Mouse (Mus musculus): ENCODE measurements around the gene Lgals7. TPM values are rescaled to one million over a fixed set of nuclear protein-coding genes. Genes with fewer than 3 reads are reported as not detected.
A peak's percentile ranks its signal among the peaks of the same experiment; 100 is the strongest.

Gene Lgals7
- total and polyA plus RNA-seq, 2 experiments from 2014 or later: 3.8 to 12.5 TPM

- TF ChIP-seq CTCF (IDR thresholded peaks at IDR 0.05): no peak
- H3K27ac ChIP-seq (ENCODE audit: low read depth, low read length): 0 out of 2 replicates have a peak overlapping the region, but pooled peaks have one; percentile 75
- no peak overlapping the region for H3K4me3 ChIP-seq (ENCODE audit: low read depth, low read length)
- ATAC-seq (ENCODE audit: low FRiP score) (no peak), DNase-seq (ENCODE audit: low spot score) (no peak)
- H3K36me3 ChIP-seq (ENCODE audit: insufficient read depth, low read length): peaks cover 26% of the 10 kb centered on the region
- H3K4me2 ChIP-seq (ENCODE audit: low read depth, low read length, poor library complexity, severe bottlenecking): peak overlapping the region; percentile 51; the same call in 1 of the 2 replicates
- no peaks in the 10 kb centered on the region for H3K27me3 ChIP-seq (ENCODE audit: insufficient read depth, low read length)
- no peaks in the 10 kb centered on the region for H3K9me3 ChIP-seq (ENCODE audit: low read length)
- no peak overlapping the region for H3K9ac ChIP-seq (replicated peaks; ENCODE audit: low read length, poor library complexity, severe bottlenecking)
- 94% methylated on average over 7 of the region's 7 CpGs for WGBS
- peaks cover 6% of the 10 kb centered on the region; the same call in 1 of the 2 replicates for H3K4me1 ChIP-seq (ENCODE audit: insufficient read depth, low read length)
These were observed 37.3 kb upstream of the Lgals7 start for GRCm38 (mm10) chr7:28826402-28826772.

GRCm38 (mm10) chr7:28827338-28827737 is 36.3 kb upstream of the Lgals7 start:
- Histone ChIP-seq H3K9me3 (ENCODE audit: low read length) (no peaks in the 10 kb centered on the region), H3K4me1 (ENCODE audit: insufficient read depth, low read length) (peaks cover 6% of the 10 kb centered on the region; the same call in 1 of the 2 replicates), H3K4me2 (ENCODE audit: low read depth, low read length, poor library complexity, severe bottlenecking) (no peak overlapping the region), H3K9ac (replicated peaks; ENCODE audit: low read length, poor library complexity, severe bottlenecking) (no peak overlapping the region), H3K27ac (ENCODE audit: low read depth, low read length) (no peak overlapping the region), H3K27me3 (ENCODE audit: insufficient read depth, low read length) (no peaks in the 10 kb centered on the region), H3K36me3 (ENCODE audit: insufficient read depth, low read length) (peaks cover 27% of the 10 kb centered on the region), H3K4me3 (ENCODE audit: low read depth, low read length) (no peak overlapping the region)
- peak; percentile 51 for DNase-seq (ENCODE audit: low spot score)
- 54% methylated on average over 3 of the region's 3 CpGs for WGBS
- no peak for ATAC-seq (ENCODE audit: low FRiP score)
- TF ChIP-seq CTCF (IDR thresholded peaks at IDR 0.05): no peak

- Histone ChIP-seq H3K27me3 (ENCODE audit: insufficient read depth, low read length) (no peaks in the 10 kb centered on the region), H3K9ac (replicated peaks; ENCODE audit: low read length, poor library complexity, severe bottlenecking) (no peak overlapping the region), H3K27ac (ENCODE audit: low read depth, low read length) (no peak overlapping the region), H3K36me3 (ENCODE audit: insufficient read depth, low read length) (peaks cover 25% of the 10 kb centered on the region), H3K9me3 (ENCODE audit: low read length) (no peaks in the 10 kb centered on the region), H3K4me2 (ENCODE audit: low read depth, low read length, poor library complexity, severe bottlenecking) (no peak overlapping the region), H3K4me3 (ENCODE audit: low read depth, low read length) (no peak overlapping the region), H3K4me1 (ENCODE audit: insufficient read depth, low read length) (peaks cover 6% of the 10 kb centered on the region; the same call in 1 of the 2 replicates)
- no peak for TF ChIP-seq CTCF (IDR thresholded peaks at IDR 0.05)
- 95% methylated on average over 8 of the region's 8 CpGs for WGBS
- DNase-seq (ENCODE audit: low spot score): no peak
- no peak for ATAC-seq (ENCODE audit: low FRiP score)
These were observed 33.8 kb upstream of the Lgals7 start for GRCm38 (mm10) chr7:28829821-28830220.

- no peaks in the 10 kb centered on the region for H3K9me3 ChIP-seq (ENCODE audit: low read length)
- no peak overlapping the region for H3K4me2 ChIP-seq (ENCODE audit: low read depth, low read length, poor library complexity, severe bottlenecking)
- DNase-seq (ENCODE audit: low spot score) (no peak), ATAC-seq (ENCODE audit: low FRiP score) (no peak)
- H3K36me3 ChIP-seq (ENCODE audit: insufficient read depth, low read length): peaks cover 25% of the 10 kb centered on the region
- no peak overlapping the region for H3K9ac ChIP-seq (replicated peaks; ENCODE audit: low read length, poor library complexity, severe bottlenecking)
- no peak overlapping the region for H3K27ac ChIP-seq (ENCODE audit: low read depth, low read length)
- H3K27me3 ChIP-seq (ENCODE audit: insufficient read depth, low read length): no peaks in the 10 kb centered on the region
- 90% methylated on average over 5 of the region's 5 CpGs for WGBS
- no peak overlapping the region for H3K4me3 ChIP-seq (ENCODE audit: low read depth, low read length)
- H3K4me1 ChIP-seq (ENCODE audit: insufficient read depth, low read length): peaks cover 1% of the 10 kb centered on the region; the same call in 1 of the 2 replicates
- TF ChIP-seq CTCF (IDR thresholded peaks at IDR 0.05): no peak
These were observed 32.7 kb upstream of the Lgals7 start for GRCm38 (mm10) chr7:28830981-28831380.

- WGBS: 94% methylated on average over 17 of the region's 17 CpGs
- H3K36me3 ChIP-seq (ENCODE audit: insufficient read depth, low read length): peaks cover 25% of the 10 kb centered on the region
- no peak overlapping the region for H3K27ac ChIP-seq (ENCODE audit: low read depth, low read length)
- DNase-seq (ENCODE audit: low spot score): no peak
- H3K4me3 ChIP-seq (ENCODE audit: low read depth, low read length): no peak overlapping the region
- H3K27me3 ChIP-seq (ENCODE audit: insufficient read depth, low read length): no peaks in the 10 kb centered on the region
- H3K4me1 ChIP-seq (ENCODE audit: insufficient read depth, low read length): no peaks in the 10 kb centered on the region
- H3K9ac ChIP-seq (replicated peaks; ENCODE audit: low read length, poor library complexity, severe bottlenecking): no peak overlapping the region
- no peak for TF ChIP-seq CTCF (IDR thresholded peaks at IDR 0.05)
- no peak for ATAC-seq (ENCODE audit: low FRiP score)
- no peaks in the 10 kb centered on the region for H3K9me3 ChIP-seq (ENCODE audit: low read length)
- no peak overlapping the region for H3K4me2 ChIP-seq (ENCODE audit: low read depth, low read length, poor library complexity, severe bottlenecking)
These were observed 32.1 kb upstream of the Lgals7 start for GRCm38 (mm10) chr7:28831411-28832125.

- Histone ChIP-seq H3K36me3 (ENCODE audit: insufficient read depth, low read length) (peaks cover 25% of the 10 kb centered on the region), H3K9me3 (ENCODE audit: low read length) (no peaks in the 10 kb centered on the region), H3K4me2 (ENCODE audit: low read depth, low read length, poor library complexity, severe bottlenecking) (no peak overlapping the region), H3K4me1 (ENCODE audit: insufficient read depth, low read length) (no peaks in the 10 kb centered on the region), H3K4me3 (ENCODE audit: low read depth, low read length) (no peak overlapping the region), H3K9ac (replicated peaks; ENCODE audit: low read length, poor library complexity, severe bottlenecking) (no peak overlapping the region), H3K27ac (ENCODE audit: low read depth, low read length) (no peak overlapping the region), H3K27me3 (ENCODE audit: insufficient read depth, low read length) (no peaks in the 10 kb centered on the region)
- no peak for TF ChIP-seq CTCF (IDR thresholded peaks at IDR 0.05)
- DNase-seq (ENCODE audit: low spot score): no peak
- 82% methylated on average over 6 of the region's 6 CpGs for WGBS
- no peak for ATAC-seq (ENCODE audit: low FRiP score)
These were observed 31.5 kb upstream of the Lgals7 start for GRCm38 (mm10) chr7:28832137-28832536.

All from midbrain, postnatal 0 days (tissue).